Mouse (Mus musculus) hindbrain, embryonic 16.5 days (tissue): ENCODE measurements around the gene Unc5b. TPM values are rescaled to one million over a fixed set of nuclear protein-coding genes. Genes with fewer than 3 reads are reported as not detected.
A peak's percentile ranks its signal among the peaks of the same experiment; 100 is the strongest.

ENCODE experiments used
- ATAC-seq: fragments of 200-750 bp; cut with Nextera tagmentation; 2 replicates; pipeline ENCODE4 v1.8.0; 2017; ENCODE audit warnings: moderate TSS enrichment, moderate library complexity
- H3K27ac ChIP-seq: fragments of 300-500 bp; sonication (generic); 2 replicates; pipeline ENCODE4 v1.5.1; 2014; ENCODE audit warnings: low read depth, mild to moderate bottlenecking, control low read depth, low read length, moderate library complexity
- H3K27me3 ChIP-seq: fragments of 300-500 bp; sonication (generic); replicated peaks from 2 replicates; pipeline ENCODE4 v1.6.1; 2014; ENCODE audit warnings: low read length; ENCODE audit not compliant: control insufficient read depth, insufficient read depth
- H3K36me3 ChIP-seq: fragments of 300-500 bp; sonication (generic); 2 replicates; pipeline ENCODE4 v1.6.1; 2014; ENCODE audit warnings: mild to moderate bottlenecking, low read length, moderate library complexity, mixed read lengths; ENCODE audit not compliant: control insufficient read depth, insufficient read depth
- H3K4me1 ChIP-seq: fragments of 300-500 bp; sonication (generic); 2 replicates; pipeline ENCODE4 v1.6.1; 2014; ENCODE audit warnings: low read depth, low read length; ENCODE audit not compliant: control insufficient read depth, insufficient read depth
- H3K4me2 ChIP-seq: fragments of 300-500 bp; sonication (generic); 2 replicates; pipeline ENCODE4 v1.6.1; 2014; ENCODE audit warnings: mild to moderate bottlenecking, low read length, control low read depth, moderate library complexity
- H3K4me3 ChIP-seq: fragments of 300-500 bp; sonication (generic); 2 replicates; pipeline ENCODE4 v1.5.1; 2014; ENCODE audit warnings: mild to moderate bottlenecking, low read length, control low read depth, moderate library complexity
- H3K9ac ChIP-seq: fragments of 300-500 bp; sonication (generic); 2 replicates; pipeline ENCODE4 v1.6.1; 2014; ENCODE audit warnings: low read depth, mild to moderate bottlenecking, control low read depth, low read length, moderate library complexity
- H3K9me3 ChIP-seq: fragments of 300-500 bp; sonication (generic); 2 replicates; pipeline ENCODE4 v1.6.1; 2014; ENCODE audit warnings: mild to moderate bottlenecking, low read length, moderate library complexity; ENCODE audit not compliant: control insufficient read depth
- WGBS: fragments of 180-500 bp; shearing (Covaris S2); extraction: QIAGEN DNeasy Blood & Tissue Kit; methylation state at CpG from one replicate; pipeline ENCODE4 v1.1.7; 2014; 5-methylcytosine and 5-hydroxymethylcytosine counted together
- polyA plus RNA-seq: library from polyadenylated mRNA; unstranded; fragments of >200 nt; fragmentation: Nextera tagmentation; extraction: Ambion mirVana; gene quantifications from 2 replicates; pipeline ENCODE4 v1.2.1, GENCODE M21; 2015

Gene Unc5b
- polyA plus RNA-seq, 1 experiment from 2014 or later: 2.6 TPM

DNA sequence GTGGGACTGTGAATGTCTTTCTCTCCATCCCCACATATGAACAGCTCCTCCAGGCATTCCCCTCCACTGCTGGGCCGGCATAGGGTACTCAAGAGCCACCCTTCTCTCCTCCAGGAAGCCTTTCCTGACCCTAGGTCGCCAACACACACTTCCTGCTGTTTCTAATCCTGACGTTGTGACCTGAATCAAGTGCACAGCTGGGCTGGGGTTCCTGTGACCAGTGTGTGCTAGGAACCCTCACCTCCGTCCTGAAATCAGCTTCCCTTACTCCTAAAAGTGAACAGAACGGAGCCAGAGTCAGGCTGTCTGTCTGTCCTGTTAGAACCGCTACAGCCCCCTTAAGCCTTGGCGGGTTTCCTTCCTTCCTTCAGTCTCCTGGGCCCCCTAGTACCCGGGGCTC lies 7.6 kb downstream of the Unc5b start:
- WGBS: 53% methylated on average over 8 of the region's 8 CpGs
- H3K36me3 ChIP-seq: no peaks in the 10 kb centered on the region

DNA sequence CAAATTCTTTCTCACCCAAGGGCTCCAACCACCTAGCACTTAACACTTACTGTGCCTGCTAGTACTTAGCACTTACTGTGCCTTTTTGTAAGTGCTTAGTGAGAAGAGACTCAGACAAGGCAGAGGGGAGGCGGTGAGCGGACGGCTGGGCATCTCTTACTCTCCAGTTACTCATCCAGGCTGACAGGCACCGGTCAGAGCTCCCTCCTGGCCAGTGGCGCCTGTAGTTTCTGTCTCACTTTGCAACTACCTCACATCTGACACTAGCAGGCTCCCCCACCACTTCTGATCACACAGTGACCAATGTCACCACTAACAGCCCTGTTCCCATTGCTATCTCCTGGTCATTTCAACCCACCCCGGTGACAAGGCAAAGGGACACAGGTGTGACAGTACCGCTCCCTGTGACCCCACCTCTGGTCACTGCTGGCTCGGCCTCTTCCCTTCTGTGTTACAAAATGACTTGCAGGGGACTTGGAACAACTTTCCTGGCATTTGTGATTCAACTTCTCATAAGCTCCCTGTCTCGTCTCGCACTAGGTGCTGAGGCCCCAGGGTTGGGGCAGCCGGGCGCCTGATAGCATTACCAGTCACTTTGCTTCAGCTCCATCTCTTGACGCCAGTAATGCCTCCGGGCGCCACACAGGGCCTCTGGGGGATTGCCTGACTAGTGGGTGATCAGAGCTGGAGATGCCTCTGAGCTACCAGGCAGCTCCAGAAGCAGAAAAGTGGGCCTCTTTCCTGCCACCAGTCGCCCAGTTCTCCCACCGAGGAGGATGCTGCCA lies 8.5 kb downstream of the Unc5b start:
- Histone ChIP-seq H3K9me3 (no peaks in the 10 kb centered on the region), H3K36me3 (no peaks in the 10 kb centered on the region), H3K4me1 (peaks cover 14% of the 10 kb centered on the region), H3K27ac (no peak overlapping the region), H3K4me2 (no peak overlapping the region), H3K4me3 (no peak overlapping the region), H3K27me3 (peaks cover 3% of the 10 kb centered on the region; the same call in 1 of the 2 replicates), H3K9ac (no peak overlapping the region)
- ATAC-seq: no peak
- 76% methylated on average over 17 of the region's 17 CpGs for WGBS

More for the DNA sequence above, 7.6 kb downstream of the Unc5b start:
- no peaks in the 10 kb centered on the region for H3K9me3 ChIP-seq
- H3K4me2 ChIP-seq: no peak overlapping the region
- peaks cover 14% of the 10 kb centered on the region for H3K4me1 ChIP-seq
- ATAC-seq: no peak
- peaks cover 3% of the 10 kb centered on the region for H3K27me3 ChIP-seq
- H3K9ac ChIP-seq: no peak overlapping the region
- no peak overlapping the region for H3K27ac ChIP-seq
- no peak overlapping the region for H3K4me3 ChIP-seq

- peak; percentile 62 for ATAC-seq
- no peaks in the 10 kb centered on the region for H3K9me3 ChIP-seq
- no peak overlapping the region for H3K4me3 ChIP-seq
- WGBS: 30% methylated on average over 7 of the region's 7 CpGs
- no peak overlapping the region for H3K9ac ChIP-seq
- no peaks in the 10 kb centered on the region for H3K36me3 ChIP-seq
- peaks cover 3% of the 10 kb centered on the region; the same call in 1 of the 2 replicates for H3K27me3 ChIP-seq
- no peak overlapping the region for H3K4me2 ChIP-seq
- peaks cover 13% of the 10 kb centered on the region for H3K4me1 ChIP-seq
- H3K27ac ChIP-seq: peak overlapping the region; percentile 65; the same call in 1 of the 2 replicates
These were observed 9.5 kb downstream of the Unc5b start for GRCm38 (mm10) chr10:60821736-60822358.

- Histone ChIP-seq H3K4me3 (no peak overlapping the region), H3K4me2 (no peak overlapping the region), H3K4me1 (peaks cover 16% of the 10 kb centered on the region), H3K27me3 (peaks cover 2% of the 10 kb centered on the region; the same call in 1 of the 2 replicates), H3K36me3 (no peaks in the 10 kb centered on the region), H3K9me3 (no peaks in the 10 kb centered on the region), H3K27ac (0 out of 2 replicates have a peak overlapping the region, but pooled peaks have one; percentile 3), H3K9ac (no peak overlapping the region)
- no peak for ATAC-seq
These were observed 10.1 kb downstream of the Unc5b start for GRCm38 (mm10) chr10:60821311-60821710.

- WGBS: 76% methylated on average over 11 of the region's 11 CpGs
- H3K36me3 ChIP-seq: no peaks in the 10 kb centered on the region
- peak overlapping the region; percentile 58 for H3K27ac ChIP-seq
- H3K4me1 ChIP-seq: peaks cover 21% of the 10 kb centered on the region
- no peaks in the 10 kb centered on the region; the same call in 1 of the 2 replicates for H3K27me3 ChIP-seq
- H3K9ac ChIP-seq: no peak overlapping the region
- no peak overlapping the region for H3K4me2 ChIP-seq
- no peaks in the 10 kb centered on the region for H3K9me3 ChIP-seq
- no peak overlapping the region for H3K4me3 ChIP-seq
- ATAC-seq: peak; percentile 51; the same call in 1 of the 2 replicates
These were observed 10.8 kb downstream of the Unc5b start for GRCm38 (mm10) chr10:60820552-60820951.

GRCm38 (mm10) chr10:60819654-60820192 lies 11.7 kb downstream of the Unc5b start:
- H3K4me1 ChIP-seq: peaks cover 22% of the 10 kb centered on the region
- peak overlapping the region; percentile 23; the same call in 1 of the 2 replicates for H3K27ac ChIP-seq
- ATAC-seq: no peak
- no peaks in the 10 kb centered on the region for H3K9me3 ChIP-seq
- no peak overlapping the region for H3K9ac ChIP-seq
- no peaks in the 10 kb centered on the region for H3K27me3 ChIP-seq
- H3K4me2 ChIP-seq: no peak overlapping the region
- H3K36me3 ChIP-seq: no peaks in the 10 kb centered on the region
- H3K4me3 ChIP-seq: no peak overlapping the region
- WGBS: 86% methylated on average over 12 of the region's 12 CpGs

- Histone ChIP-seq H3K9ac (no peak overlapping the region), H3K36me3 (no peaks in the 10 kb centered on the region), H3K27ac (no peak overlapping the region), H3K4me2 (no peak overlapping the region), H3K4me1 (peaks cover 27% of the 10 kb centered on the region), H3K4me3 (no peak overlapping the region), H3K9me3 (no peaks in the 10 kb centered on the region), H3K27me3 (no peaks in the 10 kb centered on the region)
- whole genome bisulfite sequencing: 49% methylated on average over 5 of the region's 5 CpGs
- ATAC-seq: no peak
These were observed 12.2 kb downstream of the Unc5b start for GRCm38 (mm10) chr10:60819179-60819578.

DNA sequence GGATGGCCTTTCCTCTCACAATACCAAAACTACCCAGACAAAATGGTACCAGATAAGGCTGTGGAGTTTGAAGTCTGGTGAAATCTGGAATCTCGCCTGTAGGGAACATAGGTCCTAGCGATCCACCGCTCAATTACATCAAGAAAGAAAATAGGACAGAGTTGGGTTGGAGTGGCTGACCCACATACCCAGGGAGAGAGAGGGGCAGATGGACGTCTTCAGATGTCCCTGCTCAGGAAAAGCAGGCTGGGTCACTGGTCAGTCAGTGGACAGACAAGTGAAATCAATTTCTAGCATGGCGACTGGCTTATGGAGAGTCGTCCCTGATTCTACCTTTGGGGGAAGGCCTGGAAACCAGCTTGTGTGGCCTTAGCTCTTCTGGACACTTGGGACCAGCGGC lies 12.7 kb downstream of the Unc5b start:
- no peak overlapping the region for H3K4me2 ChIP-seq
- 0 out of 2 replicates have a peak, but pooled peaks cover 2% of the 10 kb centered on the region for H3K27me3 ChIP-seq
- no peak overlapping the region for H3K27ac ChIP-seq
- ATAC-seq: no peak
- H3K9ac ChIP-seq: no peak overlapping the region
- no peaks in the 10 kb centered on the region for H3K36me3 ChIP-seq
- H3K9me3 ChIP-seq: no peaks in the 10 kb centered on the region
- no peak overlapping the region for H3K4me3 ChIP-seq
- WGBS: 91% methylated on average over 7 of the region's 7 CpGs
- peaks cover 29% of the 10 kb centered on the region for H3K4me1 ChIP-seq

DNA sequence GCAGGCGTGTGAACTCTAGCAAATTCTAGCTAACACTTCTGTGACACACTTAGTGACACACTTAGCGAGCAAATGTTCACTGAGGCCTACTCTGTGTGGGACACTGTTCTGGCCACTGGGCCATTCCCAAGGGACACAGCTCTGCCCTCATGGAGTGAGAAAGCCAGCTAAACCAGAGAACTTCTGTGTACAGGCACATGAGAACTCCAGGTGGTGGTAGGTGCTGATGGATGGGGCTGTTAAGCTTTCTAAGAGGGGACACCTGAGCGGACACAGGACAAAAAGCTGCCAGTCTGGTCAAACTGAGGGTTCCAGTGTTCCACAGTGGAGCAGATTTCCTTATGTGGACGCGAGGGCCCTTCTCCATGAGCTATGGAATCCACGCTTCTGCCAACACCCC lies 13.5 kb downstream of the Unc5b start:
- Histone ChIP-seq H3K4me2 (no peak overlapping the region), H3K27me3 (peaks cover 2% of the 10 kb centered on the region; the same call in 1 of the 2 replicates), H3K4me1 (peaks cover 29% of the 10 kb centered on the region), H3K9me3 (no peaks in the 10 kb centered on the region), H3K27ac (no peak overlapping the region), H3K4me3 (no peak overlapping the region), H3K36me3 (no peaks in the 10 kb centered on the region), H3K9ac (no peak overlapping the region)
- 93% methylated on average over 6 of the region's 6 CpGs for WGBS
- no peak for ATAC-seq
